Comparison of ENCODE assay signal across 10 mouse cellular contexts in genomic region chr9:46350451-46350981, GRCm38 (mm10). TPM values are rescaled to one million over a fixed set of nuclear protein-coding genes. Genes with fewer than 3 reads are reported as not detected.
A peak's percentile ranks its signal among the peaks of the same experiment; 100 is the strongest.
DNase-seq lines count a peak whose midpoint lies in the region; ATAC-seq and TF ChIP-seq lines count a peak whose summit lies in the region.
"Had no signal": no experiment of that assay in that cellular context is flagged by ENCODE, and none has a peak within 500 bp of the region (broad histone marks: within the 10 kb centered on the region; RNA-seq: fewer than 3 reads in every experiment).

No protein-coding gene starts in this region.

- ATAC-seq in forebrain, embryonic 13.5 days = peak; percentile 65; the same call in 1 of the 2 replicates
- ATAC-seq in forebrain, embryonic 11.5 days (replicated peaks; ENCODE audit: low FRiP score) = no peak
- ATAC-seq in hindbrain, embryonic 16.5 days = peak; percentile 46; the same call in 1 of the 2 replicates

- H3K4me1 ChIP-seq in forebrain, embryonic 13.5 days = peaks cover 40% of the 10 kb centered on the region
- H3K4me1 ChIP-seq in forebrain, embryonic 11.5 days (replicated peaks; ENCODE audit: control insufficient read depth, insufficient read depth, low read length) = no peaks in the 10 kb centered on the region; the same call in 1 of the 2 replicates
- peaks cover 12% of the 10 kb centered on the region for H3K4me1 ChIP-seq in hindbrain, embryonic 16.5 days (ENCODE audit: control insufficient read depth, insufficient read depth, low read depth, low read length)

- H3K27ac ChIP-seq in forebrain, embryonic 13.5 days = 0 out of 2 replicates have a peak overlapping the region, but pooled peaks have one; percentile 25
- no peak overlapping the region for H3K27ac ChIP-seq in forebrain, embryonic 11.5 days (ENCODE audit: low read depth, low read length)
- no peak overlapping the region for H3K27ac ChIP-seq in hindbrain, embryonic 16.5 days (ENCODE audit: low read depth, low read length)
- H3K27ac ChIP-seq: heart, embryonic 15.5 days had no signal

- no peak overlapping the region for H3K4me2 ChIP-seq in forebrain, embryonic 13.5 days
- no peak overlapping the region for H3K4me2 ChIP-seq in forebrain, embryonic 11.5 days (ENCODE audit: low read depth, low read length, severe bottlenecking)
- no peak overlapping the region for H3K4me2 ChIP-seq in hindbrain, embryonic 16.5 days (ENCODE audit: low read length)
- H3K4me2 ChIP-seq: heart, embryonic 15.5 days had no signal

- TF ChIP-seq CTCF in brain, embryonic 14.5 days (IDR thresholded peaks at IDR 0.05; ENCODE audit: borderline replicate concordance, extremely low read depth, insufficient read depth, insufficient read length) = no peak

- H3K9me3 ChIP-seq in forebrain, embryonic 13.5 days (replicated peaks) = no peaks in the 10 kb centered on the region
- H3K9me3 ChIP-seq in forebrain, embryonic 11.5 days (ENCODE audit: control insufficient read depth, low read length) = no peaks in the 10 kb centered on the region
- no peaks in the 10 kb centered on the region for H3K9me3 ChIP-seq in hindbrain, embryonic 16.5 days (ENCODE audit: control insufficient read depth, low read length)
- H3K9me3 ChIP-seq: heart, embryonic 15.5 days had no signal

- WGBS in forebrain, embryonic 13.5 days = 26% methylated on average over 9 of the region's 9 CpGs
- 40% methylated on average over 9 of the region's 9 CpGs for WGBS in forebrain, embryonic 11.5 days
- 22% methylated on average over 9 of the region's 9 CpGs for WGBS in hindbrain, embryonic 16.5 days

- DNase-seq in forebrain, embryonic 11.5 days (ENCODE audit: low spot score) = no peak
- DNase-seq in 3T3-L1 (ENCODE audit: low read depth, low spot score) (peak; percentile 31), liver (no peak)
- peak; percentile 86 for DNase-seq in brain, embryonic 14.5 days (ENCODE audit: low read depth)
- DNase-seq in spleen, postnatal 36 days (ENCODE audit: low spot score in 2 of 2) = no peak
- DNase-seq in thymus, postnatal 10 days (ENCODE audit: low spot score in 2 of 2) = no peak
- DNase-seq: spleen, adult 18-20 months had no signal

- H3K4me3 ChIP-seq in forebrain, embryonic 13.5 days = no peak overlapping the region
- H3K4me3 ChIP-seq in forebrain, embryonic 11.5 days (ENCODE audit: low read depth, low read length) = no peak overlapping the region
- H3K4me3 ChIP-seq in hindbrain, embryonic 16.5 days (ENCODE audit: low read length) = no peak overlapping the region
- H3K4me3 ChIP-seq: heart, embryonic 15.5 days had no signal

- no peak overlapping the region for H3K9ac ChIP-seq in forebrain, embryonic 13.5 days
- no peak overlapping the region for H3K9ac ChIP-seq in forebrain, embryonic 11.5 days (ENCODE audit: low read length)
- H3K9ac ChIP-seq in hindbrain, embryonic 16.5 days (ENCODE audit: low read depth, low read length) = no peak overlapping the region
- H3K9ac ChIP-seq: heart, embryonic 15.5 days had no signal

- H3K36me3 ChIP-seq in forebrain, embryonic 13.5 days (ENCODE audit: poor library complexity, severe bottlenecking) = no peaks in the 10 kb centered on the region
- no peaks in the 10 kb centered on the region for H3K36me3 ChIP-seq in forebrain, embryonic 11.5 days (ENCODE audit: control insufficient read depth, insufficient read depth, low read length)
- no peaks in the 10 kb centered on the region for H3K36me3 ChIP-seq in hindbrain, embryonic 16.5 days (ENCODE audit: control insufficient read depth, insufficient read depth, low read length)
- H3K36me3 ChIP-seq: heart, embryonic 15.5 days had no signal

- H3K27me3 ChIP-seq in forebrain, embryonic 13.5 days = peaks cover 21% of the 10 kb centered on the region
- H3K27me3 ChIP-seq in forebrain, embryonic 11.5 days (ENCODE audit: control insufficient read depth, insufficient read depth, low read length) = peaks cover 7% of the 10 kb centered on the region
- no peaks in the 10 kb centered on the region for H3K27me3 ChIP-seq in hindbrain, embryonic 16.5 days (replicated peaks; ENCODE audit: control insufficient read depth, insufficient read depth, low read length)

- TF ChIP-seq POLR2A in brain, embryonic 14.5 days (IDR thresholded peaks at IDR 0.05; ENCODE audit: borderline replicate concordance, extremely low read depth, insufficient read depth, insufficient read length, poor library complexity, severe bottlenecking) = no peak

RNA-seq across cellular contexts. Expression of gene 4931429L15Rik, which starts 30.7 kb away (rescaled TPM):
- polyA plus RNA-seq in forebrain, embryonic 13.5 days (2015; fragmentation: Nextera tagmentation; extraction: Ambion mirVana) = not detected in 2 replicates
- polyA plus RNA-seq in forebrain, embryonic 11.5 days (2014; fragmentation: Nextera tagmentation; extraction: Ambion mirVana) = not detected in 2 replicates
- polyA plus RNA-seq in brain, embryonic 14.5 days (2012; rRNA removed) = not detected in 2 replicates
- not detected in 2 replicates for polyA plus RNA-seq in hindbrain, embryonic 16.5 days (2015; fragmentation: Nextera tagmentation; extraction: Ambion mirVana)
- polyA plus RNA-seq: heart, embryonic 15.5 days had no signal

Comparison
In these comparisons a context has a peak if more than half of its experiments do, and no peak if none do; other contexts are left out.
1. DNase-seq: peak in 3T3-L1 (single experiment) and brain, embryonic 14.5 days (single experiment); none in forebrain, embryonic 11.5 days (single experiment), liver (single experiment), spleen, postnatal 36 days (0 of 2) and thymus, postnatal 10 days (0 of 2).